Mouse (Mus musculus) T-helper 2 cell (primary cell): ENCODE results near the gene Dera.

Experiments
- in situ Hi-C: fragments of 300-600 bp; cut with MboI, MseI; formaldehyde crosslinking; loops from one replicate; pipeline ENCODE4 v1.15.1; 2025; ENCODE audit warnings: high pct_unique_total_duplicates

The Dera gene

GRCm38 (mm10) chr6:137885644-137886043 lies 131.3 kb downstream of the Dera start:
- in situ Hi-C loops: no loop called here

GRCm38 (mm10) chr6:137886210-137886979 lies 132.0 kb downstream of the Dera start:
- in situ Hi-C loops: no loop called here

GRCm38 (mm10) chr6:137887258-137887657 lies 132.9 kb downstream of the Dera start:
- in situ Hi-C loops: no loop called here

- in situ Hi-C loops: no loop called here
These were observed 143.3 kb downstream of the Dera start for GRCm38 (mm10) chr6:137897671-137898070.

GRCm38 (mm10) chr6:137901255-137901654 lies 146.9 kb downstream of the Dera start:
- in situ Hi-C loops: no loop called here
